Mouse (Mus musculus) gastrocnemius, postnatal 4 days (tissue): ENCODE measurements around the gene Fam124a. TPM values are rescaled to one million over a fixed set of nuclear protein-coding genes. Genes with fewer than 3 reads are reported as not detected.
A peak's percentile ranks its signal among the peaks of the same experiment; 100 is the strongest.
"Not testable (repeated sequence)": the region's sequence is repeated elsewhere in the genome, so short reads cannot be mapped to it uniquely, and the experiment has no call there.

Experiments
- DNase-seq, 2 experiments: peaks; one replicate each; pipeline ENCODE4 v3.0.0; 2021 to 2022; ENCODE audit warnings: low spot score in 2 of 2, mixed read lengths in 2 of 2
- total RNA-seq, 2 experiments: library from RNA; stranded (reverse); gene quantifications; 2 replicates each; pipeline ENCODE4 v1.2.3; 2021

Gene Fam124a
- total RNA-seq, 2 experiments from 2014 or later: 4.1 to 4.3 TPM

GRCm38 (mm10) chr14:62574906-62575305 lies 19.4 kb downstream of the Fam124a start:
- DNase-seq: no peak

- DNase-seq: no peak
These were observed 20.3 kb downstream of the Fam124a start for GRCm38 (mm10) chr14:62575862-62576261.

GRCm38 (mm10) chr14:62580945-62581344 lies 25.4 kb downstream of the Fam124a start:
- no peak for DNase-seq

GRCm38 (mm10) chr14:62581768-62582167 lies 26.2 kb downstream of the Fam124a start:
- DNase-seq: no peak

GRCm38 (mm10) chr14:62584637-62585036 lies 29.1 kb downstream of the Fam124a start:
- DNase-seq: no peak

GRCm38 (mm10) chr14:62585338-62585737 lies 29.8 kb downstream of the Fam124a start:
- DNase-seq: no peak

GRCm38 (mm10) chr14:62600109-62600522 lies 44.6 kb downstream of the Fam124a start:
- no peak for DNase-seq

GRCm38 (mm10) chr14:62602271-62602670 lies 46.7 kb downstream of the Fam124a start:
- no peak for DNase-seq

GRCm38 (mm10) chr14:62602869-62603268 lies 47.3 kb downstream of the Fam124a start:
- no peak for DNase-seq

GRCm38 (mm10) chr14:62607791-62608196 lies 52.3 kb downstream of the Fam124a start:
- no peak for DNase-seq

GRCm38 (mm10) chr14:62609904-62610303 lies 54.4 kb downstream of the Fam124a start:
- DNase-seq: no peak

GRCm38 (mm10) chr14:62622393-62622792 lies 66.9 kb downstream of the Fam124a start:
- no peak for DNase-seq

- DNase-seq: no peak
These were observed 72.4 kb downstream of the Fam124a start for GRCm38 (mm10) chr14:62627951-62628350.

- peak in 1 of 2 experiments; percentile 13 for DNase-seq
These were observed 82.2 kb downstream of the Fam124a start for GRCm38 (mm10) chr14:62637436-62638344.

- no peak for DNase-seq
These were observed 82.8 kb downstream of the Fam124a start for GRCm38 (mm10) chr14:62638345-62638702.

- DNase-seq: no peak
These were observed 83.6 kb downstream of the Fam124a start for GRCm38 (mm10) chr14:62639111-62639510.

GRCm38 (mm10) chr14:62639551-62639950 lies 84.0 kb downstream of the Fam124a start:
- no peak for DNase-seq

GRCm38 (mm10) chr14:62640396-62640795 lies 84.9 kb downstream of the Fam124a start:
- DNase-seq: no peak

GRCm38 (mm10) chr14:62642368-62642767 lies 86.8 kb downstream of the Fam124a start:
- DNase-seq: not testable (repeated sequence)

GRCm38 (mm10) chr14:62648405-62648804 lies 92.9 kb downstream of the Fam124a start:
- no peak for DNase-seq

- no peak for DNase-seq
These were observed 94.8 kb downstream of the Fam124a start for GRCm38 (mm10) chr14:62650376-62650775.

- no peak for DNase-seq
These were observed 96.2 kb downstream of the Fam124a start for GRCm38 (mm10) chr14:62651771-62652170.

- no peak for DNase-seq
These were observed 100.5 kb downstream of the Fam124a start for GRCm38 (mm10) chr14:62655996-62656395.
